Mouse (Mus musculus) kidney, adult 2 months (tissue): ENCODE measurements around the gene Opn4.

ENCODE experiments used
- CTCF ChIP-seq: fragments of 200-500 bp; conservative IDR thresholded peaks from 2 replicates; pipeline ENCODE4 v1.5.1; 2011; ENCODE audit warnings: low read depth, mild to moderate bottlenecking, control low read depth, low read length, moderate library complexity, mixed read lengths; ENCODE audit not compliant: insufficient read depth, insufficient read length
- POLR2A ChIP-seq: fragments of 200-500 bp; IDR thresholded peaks from one replicate; pipeline ENCODE4 v1.6.1; 2011; ENCODE audit warnings: low read depth, low read length, control low read depth

- TF ChIP-seq CTCF (no peak), POLR2A (no peak)
Measured at GRCm38 (mm10) chr14:34568626-34569025, 31.3 kb downstream of the Opn4 start.
